In the genomic region with DNA sequence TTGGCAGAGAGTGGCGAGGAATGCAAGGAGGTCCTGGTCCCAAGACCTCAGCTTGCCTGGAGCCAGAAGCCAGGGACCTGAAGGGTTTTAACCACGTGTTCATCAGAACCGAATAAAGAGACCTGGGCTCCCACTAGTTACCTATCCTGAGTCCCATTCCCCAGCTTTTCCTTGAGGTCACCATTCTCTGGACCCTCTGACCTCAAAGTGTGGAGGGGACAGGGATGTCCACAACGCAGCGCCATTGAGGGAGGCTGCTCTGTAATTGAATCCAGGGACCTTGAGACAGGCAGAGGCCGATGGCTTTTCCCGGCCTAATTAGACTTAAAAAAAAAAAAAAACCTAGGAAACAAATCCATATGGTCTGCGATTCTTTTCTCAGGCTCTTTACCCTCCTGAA, we compare ENCODE assay signal across 11 mouse cellular contexts.
"Had no signal": no experiment of that assay in that cellular context is flagged by ENCODE, and none has a peak within 500 bp of the region (broad histone marks: within the 10 kb centered on the region; RNA-seq: fewer than 3 reads in every experiment).

No protein-coding gene starts in this region.

- DNase-seq: kidney, adult 8-10 months; kidney, postnatal 14 days; lung, adult 2 months; lung, postnatal 36 days; midbrain, embryonic 14.5 days; thymus, postnatal 4 days had no signal

- ATAC-seq: lung, postnatal 0 days had no signal

- H3K27ac ChIP-seq: liver, embryonic 15.5 days; neural tube, embryonic 15.5 days; stomach, postnatal 0 days had no signal

- H3K27me3 ChIP-seq: liver, embryonic 15.5 days; neural tube, embryonic 15.5 days had no signal

- H3K4me1 ChIP-seq: liver, embryonic 15.5 days had no signal

- H3K36me3 ChIP-seq: liver, embryonic 15.5 days; neural tube, embryonic 15.5 days had no signal

- H3K9ac ChIP-seq: liver, embryonic 15.5 days; neural tube, embryonic 15.5 days had no signal

- H3K4me2 ChIP-seq: liver, embryonic 15.5 days; neural tube, embryonic 15.5 days had no signal

- H3K9me3 ChIP-seq: liver, embryonic 15.5 days; neural tube, embryonic 15.5 days had no signal

- H3K4me3 ChIP-seq: liver, embryonic 15.5 days; myocyte; neural tube, embryonic 15.5 days had no signal
